Mouse (Mus musculus): Measurements from ENCODE around the gene Pdzrn3. TPM values are rescaled to one million over a fixed set of nuclear protein-coding genes. Genes with fewer than 3 reads are reported as not detected.

The Pdzrn3 gene
- polyA plus RNA-seq, 1 experiment from 2014 or later, result 9.2 TPM

GRCm38 (mm10) chr6:101337842-101338528, 39.7 kb downstream of the Pdzrn3 start:
- Histone ChIP-seq H3K27ac (no peak overlapping the region), H3K36me3 (no peaks in the 10 kb centered on the region), H3K27me3 (ENCODE audit: low read depth, poor library complexity, severe bottlenecking) (no peaks in the 10 kb centered on the region), H3K4me1 (peaks cover 54% of the 10 kb centered on the region), H3K4me3 (no peak overlapping the region), H3K9me3 (replicated peaks) (no peaks in the 10 kb centered on the region)
- 79% methylated on average over 10 of the region's 10 CpGs for WGBS
- no peak for DNase-seq (ENCODE audit: low spot score)

DNA sequence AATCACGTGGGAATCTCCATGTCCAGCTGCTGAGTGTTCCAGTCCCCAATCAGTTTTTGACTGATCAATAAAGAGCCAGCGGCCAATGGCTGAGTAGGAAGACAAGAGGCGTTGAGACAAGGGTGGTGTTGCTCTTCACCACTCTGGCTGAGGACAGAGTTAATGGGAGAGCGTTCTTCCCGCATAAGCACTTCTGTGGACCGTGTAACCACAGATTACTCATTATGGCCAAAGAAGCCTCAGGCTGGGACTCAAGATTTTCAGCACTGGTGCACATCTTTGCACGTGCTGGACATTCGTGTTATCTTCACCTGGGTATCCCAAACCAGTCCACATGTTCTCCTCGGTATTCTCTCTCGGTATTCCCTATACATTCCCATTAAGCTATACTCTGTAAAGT, 41.0 kb downstream of the Pdzrn3 start:
- Histone ChIP-seq H3K27me3 (ENCODE audit: low read depth, poor library complexity, severe bottlenecking) (no peaks in the 10 kb centered on the region), H3K4me3 (no peak overlapping the region), H3K36me3 (no peaks in the 10 kb centered on the region), H3K27ac (no peak overlapping the region), H3K9me3 (replicated peaks) (no peaks in the 10 kb centered on the region), H3K4me1 (peaks cover 63% of the 10 kb centered on the region)
- 87% methylated on average over 10 of the region's 10 CpGs for WGBS
- DNase-seq (ENCODE audit: low spot score), result no peak

GRCm38 (mm10) chr6:101335744-101336143, 42.0 kb downstream of the Pdzrn3 start:
- Histone ChIP-seq H3K27me3 (ENCODE audit: low read depth, poor library complexity, severe bottlenecking) (no peaks in the 10 kb centered on the region), H3K4me1 (peaks cover 69% of the 10 kb centered on the region), H3K4me3 (no peak overlapping the region), H3K27ac (no peak overlapping the region), H3K36me3 (no peaks in the 10 kb centered on the region), H3K9me3 (replicated peaks) (no peaks in the 10 kb centered on the region)
- 95% methylated on average over 1 of the region's 1 CpGs for WGBS
- DNase-seq (ENCODE audit: low spot score), result no peak

DNA sequence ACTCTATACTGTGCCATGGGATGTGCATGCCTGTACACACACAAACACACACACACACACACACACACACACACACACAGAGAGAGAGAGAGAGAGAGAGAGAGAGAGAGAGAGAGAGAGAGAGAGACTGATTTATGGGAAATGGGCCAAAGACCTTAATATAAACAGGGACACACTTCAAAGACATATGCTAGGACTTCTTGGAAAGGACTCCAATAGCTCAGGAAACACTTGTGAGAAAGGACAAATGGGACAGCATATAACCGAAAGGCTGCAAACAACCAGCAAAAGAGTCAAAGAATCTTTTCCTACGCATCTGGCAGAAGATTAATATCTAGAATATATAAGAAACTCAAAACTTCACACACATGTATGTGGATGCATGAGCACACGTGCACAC, 43.2 kb downstream of the Pdzrn3 start:
- no peak for DNase-seq (ENCODE audit: low spot score)
- Histone ChIP-seq H3K4me1 (peaks cover 81% of the 10 kb centered on the region), H3K27me3 (ENCODE audit: low read depth, poor library complexity, severe bottlenecking) (no peaks in the 10 kb centered on the region), H3K36me3 (no peaks in the 10 kb centered on the region), H3K27ac (no peak overlapping the region), H3K9me3 (replicated peaks) (no peaks in the 10 kb centered on the region), H3K4me3 (no peak overlapping the region)
- WGBS, result 61% methylated on average over 3 of the region's 3 CpGs

- 0 out of 2 replicates have a peak overlapping the region, but pooled peaks have one; percentile 46 for H3K27ac ChIP-seq
- H3K27me3 ChIP-seq (ENCODE audit: low read depth, poor library complexity, severe bottlenecking), result no peaks in the 10 kb centered on the region
- WGBS, result 21% methylated on average over 5 of the region's 5 CpGs
- no peaks in the 10 kb centered on the region for H3K36me3 ChIP-seq
- peaks cover 82% of the 10 kb centered on the region for H3K4me1 ChIP-seq
- no peak for DNase-seq (ENCODE audit: low spot score)
- no peak overlapping the region for H3K4me3 ChIP-seq
- no peaks in the 10 kb centered on the region for H3K9me3 ChIP-seq (replicated peaks)
Measured at GRCm38 (mm10) chr6:101330392-101330791, 47.3 kb downstream of the Pdzrn3 start.

DNA sequence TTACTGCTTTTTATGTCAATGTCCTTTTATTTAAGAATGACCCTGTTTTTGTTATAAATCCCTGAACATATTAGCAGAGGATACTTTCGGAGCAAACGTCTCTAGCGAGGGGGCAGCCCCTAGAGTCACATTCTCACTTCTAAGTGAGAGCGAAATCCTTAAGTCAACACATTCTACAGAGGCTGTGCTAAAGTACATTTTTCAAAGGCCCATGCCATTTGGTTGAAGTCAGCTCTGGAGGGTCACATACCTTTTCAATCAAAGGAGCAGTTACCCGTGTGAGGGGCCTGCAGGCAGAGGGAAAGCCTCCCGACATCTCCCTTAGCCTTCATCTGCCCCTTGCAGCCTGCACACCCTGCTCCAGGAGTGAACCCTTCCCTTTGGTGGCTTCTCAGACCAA, 48.2 kb downstream of the Pdzrn3 start:
- Histone ChIP-seq H3K9me3 (replicated peaks) (no peaks in the 10 kb centered on the region), H3K4me1 (peaks cover 74% of the 10 kb centered on the region), H3K27ac (peak overlapping the region; percentile 65; the same call in 1 of the 2 replicates), H3K4me3 (no peak overlapping the region), H3K36me3 (no peaks in the 10 kb centered on the region), H3K27me3 (ENCODE audit: low read depth, poor library complexity, severe bottlenecking) (no peaks in the 10 kb centered on the region)
- 4% methylated on average over 6 of the region's 6 CpGs for WGBS
- peak; percentile 42 for DNase-seq (ENCODE audit: low spot score)

GRCm38 (mm10) chr6:101328514-101328913, 49.2 kb downstream of the Pdzrn3 start:
- no peak overlapping the region for H3K27ac ChIP-seq
- WGBS, result 68% methylated on average over 6 of the region's 6 CpGs
- H3K4me3 ChIP-seq, result no peak overlapping the region
- H3K9me3 ChIP-seq (replicated peaks), result no peaks in the 10 kb centered on the region
- H3K4me1 ChIP-seq, result peaks cover 64% of the 10 kb centered on the region
- no peaks in the 10 kb centered on the region for H3K36me3 ChIP-seq
- DNase-seq (ENCODE audit: low spot score), result no peak
- no peaks in the 10 kb centered on the region for H3K27me3 ChIP-seq (ENCODE audit: low read depth, poor library complexity, severe bottlenecking)

- H3K27ac ChIP-seq, result no peak overlapping the region
Measured at GRCm38 (mm10) chr6:101327741-101328140, 50.0 kb downstream of the Pdzrn3 start.

DNA sequence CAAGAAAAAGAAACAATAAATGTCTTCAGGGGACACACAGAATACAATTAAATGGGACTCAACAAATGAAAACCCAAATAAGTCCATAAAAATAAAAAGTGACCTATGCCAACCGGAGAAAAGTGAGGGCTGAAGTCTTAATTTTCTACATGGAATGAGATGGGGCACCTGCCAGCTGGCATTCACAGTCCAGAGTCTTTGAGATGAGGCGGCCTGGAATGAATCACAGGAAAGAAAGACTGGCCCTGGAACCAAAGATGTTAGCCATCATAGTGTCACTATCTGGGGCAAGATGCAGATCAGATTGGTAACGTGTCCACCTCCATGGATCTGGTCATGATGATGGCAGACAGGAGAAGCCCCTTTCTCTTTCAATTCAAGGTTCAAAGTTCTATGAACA, 50.5 kb downstream of the Pdzrn3 start:
- WGBS, result 93% methylated on average over 3 of the region's 3 CpGs
- Histone ChIP-seq H3K27me3 (ENCODE audit: low read depth, poor library complexity, severe bottlenecking) (no peaks in the 10 kb centered on the region), H3K9me3 (replicated peaks) (no peaks in the 10 kb centered on the region), H3K36me3 (no peaks in the 10 kb centered on the region), H3K4me3 (no peak overlapping the region), H3K4me1 (peaks cover 53% of the 10 kb centered on the region), H3K27ac (no peak overlapping the region)
- DNase-seq (ENCODE audit: low spot score), result no peak

More at GRCm38 (mm10) chr6:101327741-101328140, 50.0 kb downstream of the Pdzrn3 start:
- H3K4me1 ChIP-seq, result peaks cover 58% of the 10 kb centered on the region
- 94% methylated on average over 5 of the region's 5 CpGs for WGBS
- no peak for DNase-seq (ENCODE audit: low spot score)
- H3K36me3 ChIP-seq, result no peaks in the 10 kb centered on the region
- H3K9me3 ChIP-seq (replicated peaks), result no peaks in the 10 kb centered on the region
- H3K4me3 ChIP-seq, result no peak overlapping the region
- H3K27me3 ChIP-seq (ENCODE audit: low read depth, poor library complexity, severe bottlenecking), result no peaks in the 10 kb centered on the region

DNA sequence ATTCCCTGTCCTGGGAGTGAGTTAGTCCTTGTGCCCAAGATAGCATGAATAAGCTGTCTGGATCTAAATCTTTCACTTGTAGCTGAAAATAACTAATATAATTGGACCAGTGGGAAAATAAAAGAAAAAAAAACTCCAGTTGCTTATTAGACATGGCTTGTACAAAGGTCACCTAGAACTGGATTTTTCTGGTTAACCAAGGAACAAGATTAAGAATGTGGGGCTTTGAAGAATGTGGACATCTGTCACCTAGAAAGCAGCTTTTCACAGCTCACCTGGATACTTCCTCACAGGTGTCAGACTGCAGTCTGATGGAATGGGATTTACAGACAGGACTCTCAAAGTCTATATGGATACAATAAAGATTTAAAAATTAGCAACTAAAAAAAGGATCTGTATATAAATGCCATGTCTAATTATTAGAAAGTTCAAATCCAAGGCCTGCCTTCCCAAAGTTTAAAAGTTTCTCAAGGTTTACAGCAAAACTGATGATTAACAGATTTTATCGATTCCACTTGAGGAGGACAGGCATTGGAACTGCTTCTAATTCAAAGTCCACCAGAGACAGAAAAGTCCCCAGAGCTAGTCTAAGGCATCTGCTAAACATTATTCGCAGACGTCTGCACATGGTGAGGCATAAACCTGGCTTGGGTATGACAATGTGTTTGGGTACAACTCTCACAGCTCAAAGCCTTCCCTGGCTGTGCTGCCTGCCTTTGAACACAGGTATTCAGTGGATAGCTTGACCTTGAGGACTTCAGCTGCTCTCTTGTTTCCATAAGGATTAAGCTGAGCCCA, 51.7 kb downstream of the Pdzrn3 start:
- no peaks in the 10 kb centered on the region for H3K36me3 ChIP-seq
- peaks cover 41% of the 10 kb centered on the region for H3K4me1 ChIP-seq
- H3K27me3 ChIP-seq (ENCODE audit: low read depth, poor library complexity, severe bottlenecking), result no peaks in the 10 kb centered on the region
- H3K9me3 ChIP-seq (replicated peaks), result no peaks in the 10 kb centered on the region
- no peak overlapping the region for H3K4me3 ChIP-seq
- H3K27ac ChIP-seq, result peak overlapping the region; percentile 16; the same call in 1 of the 2 replicates
- WGBS, result 73% methylated on average over 3 of the region's 3 CpGs
- DNase-seq (ENCODE audit: low spot score), result no peak

GRCm38 (mm10) chr6:101322580-101322979, 55.1 kb downstream of the Pdzrn3 start:
- H3K4me3 ChIP-seq, result no peak overlapping the region
- 92% methylated on average over 3 of the region's 3 CpGs for WGBS
- peaks cover 24% of the 10 kb centered on the region for H3K4me1 ChIP-seq
- H3K9me3 ChIP-seq (replicated peaks), result no peaks in the 10 kb centered on the region
- H3K27ac ChIP-seq, result no peak overlapping the region
- no peaks in the 10 kb centered on the region for H3K36me3 ChIP-seq
- no peak for DNase-seq (ENCODE audit: low spot score)
- no peaks in the 10 kb centered on the region for H3K27me3 ChIP-seq (ENCODE audit: low read depth, poor library complexity, severe bottlenecking)

DNA sequence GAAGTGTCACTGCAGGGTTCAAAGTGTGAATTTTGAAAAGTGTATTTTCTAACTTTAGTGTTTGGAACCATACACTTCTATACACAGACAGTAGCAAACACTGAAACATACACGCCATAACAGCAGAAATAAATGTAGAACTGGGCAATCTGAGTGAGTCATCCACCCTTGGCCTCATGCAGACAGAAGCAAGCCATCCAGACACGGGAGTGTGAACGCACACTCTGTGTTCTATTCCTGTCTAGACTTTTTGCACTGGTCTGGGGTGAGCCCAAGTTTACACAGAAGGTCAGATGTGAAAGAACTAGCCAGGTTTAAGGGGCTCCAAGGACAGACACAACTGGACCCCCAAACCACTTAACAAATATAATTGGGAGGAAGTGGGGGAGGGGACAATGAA, 57.3 kb downstream of the Pdzrn3 start:
- Histone ChIP-seq H3K9me3 (replicated peaks) (no peaks in the 10 kb centered on the region), H3K4me3 (no peak overlapping the region), H3K36me3 (no peaks in the 10 kb centered on the region), H3K27me3 (ENCODE audit: low read depth, poor library complexity, severe bottlenecking) (no peaks in the 10 kb centered on the region), H3K27ac (no peak overlapping the region), H3K4me1 (peaks cover 19% of the 10 kb centered on the region)
- WGBS, result 89% methylated on average over 3 of the region's 3 CpGs
- DNase-seq (ENCODE audit: low spot score), result no peak

- peaks cover 19% of the 10 kb centered on the region for H3K4me1 ChIP-seq
- 88% methylated on average over 7 of the region's 7 CpGs for WGBS
- DNase-seq (ENCODE audit: low spot score), result no peak
- no peaks in the 10 kb centered on the region for H3K9me3 ChIP-seq (replicated peaks)
- no peaks in the 10 kb centered on the region for H3K27me3 ChIP-seq (ENCODE audit: low read depth, poor library complexity, severe bottlenecking)
- H3K36me3 ChIP-seq, result no peaks in the 10 kb centered on the region
- H3K4me3 ChIP-seq, result no peak overlapping the region
- H3K27ac ChIP-seq, result no peak overlapping the region; the same call in 1 of the 2 replicates
Measured at GRCm38 (mm10) chr6:101319374-101319967, 58.2 kb downstream of the Pdzrn3 start.

Data from limb, embryonic 10.5 days (tissue).